Mouse (Mus musculus) heart, adult 8-10 months (tissue): ENCODE results near the gene Edc3. TPM values are rescaled to one million over a fixed set of nuclear protein-coding genes. Genes with fewer than 3 reads are reported as not detected.
"Not testable (repeated sequence)": the region's sequence is repeated elsewhere in the genome, so short reads cannot be mapped to it uniquely, and the experiment has no call there.

Source experiments
- DNase-seq: peaks from one replicate; pipeline ENCODE4 v3.0.0; 2022; ENCODE audit warnings: low spot score
- total RNA-seq, 4 experiments: library from RNA; stranded (reverse); gene quantifications; 2 replicates each; pipeline ENCODE4 v1.2.4; 2022

Gene Edc3
- total RNA-seq, 4 experiments from 2014 or later: 3.6 to 5.3 (median 4.5) TPM

- DNase-seq: no peak
These were observed 9.7 kb upstream of the Edc3 start for GRCm38 (mm10) chr9:57698466-57699150.

DNA sequence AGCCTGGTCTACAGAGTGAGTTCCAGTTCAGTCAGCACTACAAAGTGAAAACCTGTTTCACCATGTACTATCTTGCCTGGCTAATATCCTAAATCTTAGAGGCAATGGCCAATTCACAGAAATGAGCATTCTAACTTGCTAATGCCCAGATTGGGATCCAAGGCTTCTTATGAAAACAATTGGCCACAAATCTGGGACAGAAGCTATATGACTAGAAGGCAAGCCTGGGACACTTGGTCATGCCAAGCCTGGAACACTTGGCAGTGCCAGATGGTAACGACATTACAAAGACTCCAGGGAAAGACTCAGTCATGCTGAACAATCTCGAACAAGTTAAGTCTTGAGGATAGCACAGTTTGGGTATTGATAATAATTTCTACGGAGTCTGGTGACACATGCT, 1.8 kb upstream of the Edc3 start:
- no peak for DNase-seq

GRCm38 (mm10) chr9:57708720-57709274, 457 bp downstream of the Edc3 start:
- no peak for DNase-seq

DNA sequence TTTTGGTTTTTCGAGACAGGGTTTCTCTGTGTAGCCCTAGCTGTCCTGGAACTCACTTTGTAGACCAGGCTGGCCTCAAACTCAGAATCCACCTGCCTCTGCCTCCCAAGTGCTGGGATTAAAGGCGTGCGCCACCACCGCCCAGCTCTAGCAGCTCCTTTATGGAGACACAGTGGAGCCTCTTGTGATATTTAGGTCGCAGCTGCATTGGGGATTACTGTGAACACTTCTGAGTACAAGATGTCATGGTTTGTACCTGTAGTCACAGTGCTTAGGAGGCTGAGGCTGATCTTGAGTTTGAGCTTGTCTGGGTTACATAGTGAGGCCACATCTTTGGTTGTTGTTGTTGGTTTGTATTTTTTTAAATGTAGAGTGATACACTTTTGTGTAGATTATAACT, 1.9 kb downstream of the Edc3 start:
- DNase-seq: not testable (repeated sequence)

GRCm38 (mm10) chr9:57712194-57712593, 3.9 kb downstream of the Edc3 start:
- DNase-seq: no peak

GRCm38 (mm10) chr9:57718408-57718807, 10.1 kb downstream of the Edc3 start:
- no peak for DNase-seq

DNA sequence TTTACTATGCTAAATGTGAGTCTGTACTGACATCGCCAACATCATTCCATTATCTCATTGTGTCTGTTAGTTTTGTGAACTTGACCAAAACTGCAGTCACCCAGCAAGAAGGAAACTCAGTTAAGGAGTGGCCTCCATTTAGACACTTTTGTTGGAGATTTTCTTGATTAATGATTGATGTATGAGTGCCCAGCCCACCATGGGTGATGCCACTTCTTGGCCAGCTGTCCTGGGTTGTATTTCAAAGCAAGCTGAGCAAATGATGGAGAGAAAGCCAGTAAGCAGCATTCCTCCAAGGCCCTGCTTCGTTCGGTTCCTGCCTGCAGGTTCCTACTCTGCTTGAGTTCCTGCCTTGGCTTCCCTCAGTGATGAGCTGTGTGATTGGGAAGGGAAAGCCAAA, 12.4 kb downstream of the Edc3 start:
- DNase-seq: no peak

GRCm38 (mm10) chr9:57722371-57722770, 14.0 kb downstream of the Edc3 start:
- DNase-seq: no peak

DNA sequence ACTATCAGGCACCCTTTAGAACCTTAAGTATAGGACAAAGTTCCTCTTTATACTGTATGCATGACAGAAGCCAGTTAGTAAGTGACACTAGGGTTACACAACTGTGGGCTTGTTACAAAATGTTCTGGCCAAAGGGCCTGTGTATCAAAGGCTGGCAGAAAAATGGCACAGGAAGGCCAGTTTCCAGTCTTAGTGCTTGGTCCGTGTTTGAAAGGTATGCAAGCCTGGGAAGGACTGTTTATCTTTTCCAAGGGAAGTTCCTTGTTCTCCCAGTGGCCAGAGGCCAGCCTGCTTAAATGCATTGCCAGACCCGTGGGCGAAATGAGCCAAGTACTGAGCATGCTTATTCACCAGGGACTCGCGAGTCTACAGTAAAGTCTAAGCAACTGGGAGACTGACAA, 15.0 kb downstream of the Edc3 start:
- DNase-seq: peak; percentile 89

DNA sequence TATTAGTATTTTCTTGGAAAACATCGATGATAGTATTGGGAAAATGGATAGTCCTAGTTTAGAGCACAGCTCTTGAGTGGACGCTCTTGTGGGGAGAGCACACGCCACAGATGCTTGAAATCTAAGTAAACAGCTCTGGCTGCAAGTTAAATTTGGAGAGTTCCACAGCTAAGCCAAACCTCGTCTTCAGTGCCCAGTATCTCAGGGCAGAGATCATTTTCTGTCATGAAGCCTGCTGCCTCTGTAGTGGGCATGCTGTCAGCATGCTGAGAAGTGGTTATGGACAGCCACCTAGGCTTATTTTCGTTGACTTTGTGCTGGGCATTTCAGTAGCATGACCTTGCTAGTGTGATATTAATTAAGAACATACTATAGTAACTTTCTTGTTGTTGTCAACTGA, 15.5 kb downstream of the Edc3 start:
- no peak for DNase-seq

GRCm38 (mm10) chr9:57724701-57725100, 16.4 kb downstream of the Edc3 start:
- no peak for DNase-seq

DNA sequence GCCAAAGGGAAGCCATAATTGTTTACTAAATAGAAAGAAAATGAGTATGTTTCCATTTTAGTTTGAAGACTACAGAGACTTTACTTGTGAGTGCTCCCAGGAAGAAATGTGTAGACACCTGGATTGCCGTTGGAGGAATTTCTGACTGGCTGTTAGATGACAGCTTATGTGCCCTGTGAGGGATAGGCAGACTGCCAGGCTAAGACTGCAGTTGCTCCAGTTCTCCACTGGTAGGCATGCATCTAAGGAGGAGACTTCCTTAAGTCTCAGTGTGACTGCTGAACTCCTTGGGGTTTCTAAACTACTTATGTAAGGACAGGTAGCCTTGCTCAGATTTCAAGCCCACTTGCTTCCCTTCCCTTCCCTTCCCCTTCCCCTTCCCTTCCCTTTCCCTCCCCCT, 20.0 kb downstream of the Edc3 start:
- DNase-seq: no peak

GRCm38 (mm10) chr9:57733606-57734005, 25.3 kb downstream of the Edc3 start:
- no peak for DNase-seq

- DNase-seq: no peak
These were observed 31.5 kb downstream of the Edc3 start for GRCm38 (mm10) chr9:57739863-57740262.

- DNase-seq: no peak
These were observed 36.2 kb downstream of the Edc3 start for GRCm38 (mm10) chr9:57744462-57745091.

GRCm38 (mm10) chr9:57747067-57747466, 38.7 kb downstream of the Edc3 start:
- DNase-seq: no peak

DNA sequence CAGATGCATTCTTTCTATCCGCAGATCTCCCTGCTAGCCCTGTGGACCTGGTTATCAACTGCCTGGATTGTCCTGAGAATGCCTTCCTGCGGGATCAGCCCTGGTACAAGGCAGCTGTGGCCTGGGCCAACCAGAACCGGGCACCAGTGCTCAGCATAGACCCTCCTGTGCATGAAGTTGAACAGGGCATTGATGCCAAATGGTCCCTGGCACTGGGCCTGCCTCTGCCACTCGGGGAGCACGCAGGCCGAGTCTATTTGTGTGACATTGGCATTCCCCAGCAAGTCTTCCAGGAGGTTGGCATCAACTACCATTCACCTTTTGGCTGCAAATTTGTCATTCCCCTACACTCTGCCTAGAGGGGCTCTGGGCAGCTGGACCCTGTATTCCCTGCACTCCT, 39.8 kb downstream of the Edc3 start:
- DNase-seq: no peak

- DNase-seq: no peak
These were observed 40.5 kb downstream of the Edc3 start for GRCm38 (mm10) chr9:57748831-57749230.

GRCm38 (mm10) chr9:57750901-57751300, 42.6 kb downstream of the Edc3 start:
- DNase-seq: no peak

- DNase-seq: no peak
These were observed 49.2 kb downstream of the Edc3 start for GRCm38 (mm10) chr9:57757578-57757977.

GRCm38 (mm10) chr9:57758528-57758927, 50.2 kb downstream of the Edc3 start:
- no peak for DNase-seq

DNA sequence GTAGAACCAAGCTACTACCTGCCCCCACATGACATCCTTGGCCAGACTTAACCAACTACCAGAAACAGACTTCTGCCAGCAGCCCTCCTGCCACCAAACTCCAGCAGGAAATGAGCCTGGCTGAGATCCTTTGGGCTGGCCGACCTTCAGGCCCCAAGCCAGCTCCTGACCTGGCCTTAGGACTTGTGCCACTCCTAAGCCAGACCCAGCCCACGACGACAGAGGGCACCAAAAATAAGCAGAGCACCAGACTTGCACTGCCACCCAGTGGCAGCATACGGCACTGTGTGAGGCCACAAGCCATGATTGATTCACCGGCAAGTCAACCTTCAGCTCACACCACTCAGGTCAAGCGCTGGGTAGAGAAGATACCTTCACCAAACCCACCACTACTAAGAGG, 50.9 kb downstream of the Edc3 start:
- peak; percentile 70 for DNase-seq

DNA sequence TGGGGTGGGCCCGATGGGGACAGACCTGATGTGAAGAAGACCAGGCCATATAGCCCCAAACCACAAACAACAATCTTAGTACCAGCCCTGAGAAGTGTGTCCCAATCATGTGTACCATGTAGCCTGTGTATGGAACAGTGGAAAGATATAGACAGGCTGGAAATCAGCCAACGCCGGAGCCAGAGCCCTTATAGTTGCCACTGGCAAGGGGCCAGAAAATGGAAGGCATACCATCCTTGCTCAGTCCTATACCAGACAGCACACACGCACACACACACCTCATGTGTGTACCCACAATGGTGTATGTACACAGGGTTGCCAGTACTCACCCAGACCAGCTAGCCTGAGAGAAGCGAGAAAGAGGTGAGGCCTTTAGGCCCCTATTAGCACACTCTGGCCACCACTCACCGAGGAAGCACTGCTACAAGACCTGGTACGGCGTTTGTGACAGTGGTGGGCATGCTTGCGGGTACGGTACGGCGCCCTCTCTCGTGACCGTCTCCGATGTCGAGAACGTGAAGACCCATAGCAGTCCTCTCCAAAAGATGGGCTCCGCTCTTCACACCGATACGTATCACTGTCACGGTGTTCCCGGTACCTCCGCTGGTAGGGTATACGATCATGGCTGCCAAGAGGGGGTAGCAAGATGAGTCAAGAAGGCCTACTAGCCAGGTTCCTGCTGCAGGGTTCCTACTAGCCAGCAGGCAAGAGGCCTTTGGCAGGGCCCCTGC, 52.2 kb downstream of the Edc3 start:
- no peak for DNase-seq
